Mouse (Mus musculus): ENCODE data around the gene Slc16a7.

- TF ChIP-seq EP300 (IDR thresholded peaks at IDR 0.05; ENCODE audit: low read depth), result no peak
- peak; percentile 8; the same call in 1 of the 2 replicates for TF ChIP-seq CTCF (IDR thresholded peaks at IDR 0.05; ENCODE audit: low read depth)
Observed at GRCm38 (mm10) chr10:125418795-125419194, 29.5 kb upstream of the Slc16a7 start.

Data from liver, embryonic 14.5 days (tissue).